Mouse (Mus musculus) liver, postnatal 0 days (tissue): ENCODE data around the gene Mmp24. TPM values are rescaled to one million over a fixed set of nuclear protein-coding genes. Genes with fewer than 3 reads are reported as not detected.

Source experiments
- ATAC-seq: fragments of 200-750 bp; cut with Nextera tagmentation; 2 replicates; pipeline ENCODE4 v1.8.0; 2017; ENCODE audit warnings: mild to moderate bottlenecking, moderate library complexity
- DNase-seq: peaks from one replicate; pipeline ENCODE4 v3.0.0-alpha.2; 2016
- H3K27ac ChIP-seq: fragments of 300-500 bp; sonication (generic); 2 replicates; pipeline ENCODE4 v1.5.1; 2014; ENCODE audit warnings: antibody characterized with exemption, moderate library complexity, mild to moderate bottlenecking, low read depth
- H3K27me3 ChIP-seq: fragments of 300-500 bp; sonication (generic); 2 replicates; pipeline ENCODE4 v1.6.1; 2014; ENCODE audit warnings: low read length, control low read depth, mixed read lengths; ENCODE audit not compliant: insufficient read depth
- H3K36me3 ChIP-seq: fragments of 300-500 bp; sonication (generic); replicated peaks from 2 replicates; pipeline ENCODE4 v1.6.1; 2014; ENCODE audit warnings: mild to moderate bottlenecking, control low read depth, low read length, moderate library complexity, mixed read lengths; ENCODE audit not compliant: insufficient read depth
- H3K4me1 ChIP-seq: fragments of 300-500 bp; sonication (generic); 2 replicates; pipeline ENCODE4 v1.6.1; 2014; ENCODE audit warnings: antibody characterized with exemption, mild to moderate bottlenecking, control low read depth; ENCODE audit not compliant: insufficient read depth
- H3K4me2 ChIP-seq: fragments of 300-500 bp; sonication (generic); 2 replicates; pipeline ENCODE4 v1.6.1; 2014; ENCODE audit warnings: low read depth, mild to moderate bottlenecking, low read length, moderate library complexity, mixed read lengths
- H3K4me3 ChIP-seq: fragments of 300-500 bp; sonication (generic); 2 replicates; pipeline ENCODE4 v1.5.1; 2014; ENCODE audit warnings: low read depth, low read length
- H3K9ac ChIP-seq: fragments of 300-500 bp; sonication (generic); replicated peaks from 2 replicates; pipeline ENCODE4 v1.6.1; 2014; ENCODE audit warnings: mild to moderate bottlenecking, moderate library complexity
- H3K9me3 ChIP-seq: fragments of 300-500 bp; sonication (generic); 2 replicates; pipeline ENCODE4 v1.6.1; 2016; ENCODE audit warnings: mild to moderate bottlenecking, control low read depth, low read length, mixed read lengths
- CTCF ChIP-seq: sonication (generic); IDR thresholded peaks from 2 replicates; pipeline ENCODE4 v1.5.1; 2016; ENCODE audit warnings: antibody characterized with exemption, low read depth
- EP300 ChIP-seq: IDR thresholded peaks from 2 replicates; pipeline ENCODE4 v1.6.1; 2016; ENCODE audit warnings: antibody characterized with exemption, low read depth, mild to moderate bottlenecking
- WGBS: fragments of 180-500 bp; shearing (Covaris S2); extraction: QIAGEN DNeasy Blood & Tissue Kit; methylation state at CpG from one replicate; pipeline ENCODE4 v1.1.7; 2014; ENCODE audit not compliant: insufficient replicate concordance; 5-methylcytosine and 5-hydroxymethylcytosine counted together
- polyA plus RNA-seq: library from polyadenylated mRNA; unstranded; fragments of >200 nt; fragmentation: Nextera tagmentation; extraction: Ambion mirVana; gene quantifications from 2 replicates; pipeline ENCODE4 v1.2.1, GENCODE M21; 2015

Gene Mmp24
- polyA plus RNA-seq, 1 experiment from 2014 or later = not detected

DNA sequence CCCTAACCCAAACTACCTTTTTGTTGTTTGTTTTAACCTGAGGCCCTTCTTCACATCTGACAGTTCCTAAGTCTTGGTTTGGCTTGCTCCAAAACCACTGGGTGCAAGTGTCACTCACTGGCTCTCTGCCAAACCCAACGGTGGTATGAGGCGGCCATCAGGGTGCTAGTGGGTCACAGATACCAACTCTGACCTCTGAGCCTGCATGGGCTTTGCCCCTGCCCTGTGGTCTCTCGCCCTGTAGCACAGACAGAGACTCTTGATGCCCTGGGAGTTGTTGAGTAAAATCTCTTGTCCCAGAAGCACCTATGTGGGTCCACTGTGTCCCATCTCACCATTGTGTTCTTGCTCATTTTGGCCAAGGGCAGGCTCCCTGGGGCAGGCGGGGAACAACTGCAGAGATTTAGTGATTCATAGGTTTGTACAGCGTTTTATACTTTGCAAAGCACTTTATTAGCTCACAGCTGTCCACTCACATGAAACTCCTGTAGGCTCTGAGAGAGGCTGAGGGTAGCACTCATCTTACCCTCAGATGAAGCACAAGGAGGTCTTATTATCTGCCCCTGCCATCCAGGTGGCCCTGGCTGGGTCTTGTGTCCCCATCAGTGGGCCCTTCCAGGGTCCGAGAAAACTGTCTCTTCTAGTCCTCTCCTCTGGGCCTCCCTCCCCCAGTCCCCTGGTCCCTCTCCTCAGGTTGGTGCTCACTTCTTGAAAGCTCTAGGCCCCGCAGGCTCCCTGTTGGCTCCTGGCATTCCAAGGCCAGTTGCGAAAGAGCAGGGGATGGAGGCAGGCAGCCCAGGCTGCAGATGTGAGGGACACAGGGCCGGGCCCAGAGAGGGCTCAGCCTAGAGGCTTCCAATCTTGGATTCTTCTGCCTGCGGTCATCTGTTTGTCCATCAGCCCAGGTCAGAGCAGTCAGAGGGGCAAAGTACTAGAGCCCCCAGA is 42.4 kb downstream of the Mmp24 start:
- Histone ChIP-seq H3K27ac (no peak overlapping the region), H3K9ac (no peak overlapping the region), H3K4me2 (peak overlapping the region; percentile 99), H3K4me1 (peaks cover 15% of the 10 kb centered on the region), H3K4me3 (no peak overlapping the region; the same call in 1 of the 2 replicates), H3K27me3 (no peaks in the 10 kb centered on the region), H3K36me3 (peaks cover 21% of the 10 kb centered on the region), H3K9me3 (no peaks in the 10 kb centered on the region)
- DNase-seq (peak; percentile 45), ATAC-seq (no peak)
- WGBS = 62% methylated on average over 10 of the region's 10 CpGs
- TF ChIP-seq CTCF (no peak), EP300 (no peak)

DNA sequence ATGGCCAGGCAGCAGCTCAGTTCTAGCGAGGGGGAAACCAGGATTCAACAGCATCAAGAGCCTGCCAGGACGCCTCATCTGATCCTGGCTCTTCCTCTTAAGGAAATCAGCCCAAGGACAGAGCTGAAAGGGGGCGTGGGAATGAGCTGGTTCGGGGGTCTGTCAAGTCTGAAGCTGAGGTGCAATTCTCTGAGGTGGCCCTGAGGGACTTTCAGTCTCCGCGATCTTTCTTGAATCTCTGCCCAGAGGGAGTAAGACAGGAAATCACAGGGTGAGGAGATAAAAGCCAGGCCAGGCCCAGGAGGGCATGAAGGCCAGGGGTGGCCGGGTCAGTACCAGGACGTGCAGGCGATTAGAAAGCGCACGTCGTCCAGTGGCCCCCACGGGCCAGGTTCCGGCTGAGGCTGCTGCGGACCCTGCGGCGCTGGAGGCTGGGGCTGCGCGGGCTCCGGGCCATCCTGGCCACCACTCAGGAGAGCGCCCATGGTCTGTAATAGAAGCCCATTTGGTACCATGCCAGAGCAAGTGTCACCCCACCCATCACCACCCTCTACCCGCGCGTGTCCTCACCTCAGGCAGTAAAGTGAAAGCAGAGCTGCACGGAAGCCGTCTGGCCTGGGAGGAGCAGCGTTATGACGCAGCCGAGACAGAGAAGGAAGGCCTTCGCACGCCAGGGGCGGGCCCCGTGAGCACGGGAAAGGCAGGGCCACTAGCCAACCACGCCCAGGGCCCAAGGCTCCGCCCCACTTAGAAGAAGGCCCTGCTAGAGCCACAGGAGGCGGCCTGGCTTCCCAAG is 43.7 kb downstream of the Mmp24 start:
- Histone ChIP-seq H3K4me1 (peaks cover 15% of the 10 kb centered on the region), H3K27me3 (no peaks in the 10 kb centered on the region), H3K9ac (peak overlapping the region; percentile 91), H3K36me3 (peaks cover 34% of the 10 kb centered on the region), H3K4me2 (peak overlapping the region; percentile 99), H3K27ac (peak overlapping the region; percentile 88), H3K9me3 (no peaks in the 10 kb centered on the region), H3K4me3 (peak overlapping the region; percentile 80)
- peak; percentile 97 for ATAC-seq
- WGBS = 2% methylated on average over 34 of the region's 37 CpGs
- DNase-seq = peak; percentile 97
- no peak for TF ChIP-seq CTCF
- TF ChIP-seq EP300 = no peak

DNA sequence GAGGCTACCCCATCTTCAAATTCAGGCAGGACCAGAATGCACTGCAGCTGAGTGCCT is 44.1 kb downstream of the Mmp24 start, which contains the start of gene BC029722:
TSS of gene BC029722 (minus strand) at position 35 of the 57 bp plus-strand sequence.
- no peak for ATAC-seq
- H3K4me3 ChIP-seq = peak within 1 kb of the TSS; percentile 80
- TF ChIP-seq EP300 (no peak), CTCF (no peak)

DNA sequence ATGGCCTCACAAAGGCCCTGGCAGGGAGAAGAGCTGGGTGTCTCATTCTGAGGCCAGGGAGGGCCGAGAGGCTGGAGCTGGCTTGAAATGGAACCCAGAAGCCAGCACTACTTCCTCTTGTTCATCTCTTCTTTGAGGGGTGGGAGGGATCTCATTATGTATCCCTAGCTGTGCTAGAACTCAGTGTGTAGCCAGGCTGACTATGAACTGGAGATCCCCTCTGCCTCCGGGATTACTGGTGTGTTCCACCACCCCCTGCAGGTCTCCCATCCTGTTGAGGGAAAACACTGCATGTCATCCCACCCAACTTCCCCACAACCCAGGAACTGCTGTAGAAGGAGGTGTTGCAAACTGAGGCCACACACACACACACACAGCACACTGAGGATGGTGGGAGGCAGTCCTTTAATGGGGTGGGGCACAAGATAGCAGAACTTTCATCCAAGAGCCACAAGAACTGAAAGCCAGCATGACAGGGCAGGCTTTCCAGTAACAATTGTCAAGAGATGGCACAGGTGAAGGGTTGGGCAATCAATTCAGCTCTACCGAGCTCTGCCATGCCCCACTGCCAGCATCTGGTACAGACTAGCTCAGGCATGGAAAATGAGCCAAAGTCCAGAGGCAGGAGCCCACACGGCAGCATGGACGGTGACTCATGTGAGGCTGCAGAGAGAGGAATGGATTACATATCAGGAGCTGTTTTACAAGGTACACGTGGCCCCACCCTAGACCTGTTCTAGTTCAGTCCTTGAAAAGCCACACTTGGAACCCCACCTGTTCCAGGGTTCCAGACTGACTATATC is 44.5 kb downstream of the Mmp24 start:
- Histone ChIP-seq H3K36me3 (peaks cover 34% of the 10 kb centered on the region), H3K9ac (0 out of 2 replicates have a peak overlapping the region, but pooled peaks have one; percentile 0), H3K9me3 (no peaks in the 10 kb centered on the region), H3K27ac (peak overlapping the region; percentile 88), H3K4me3 (0 out of 2 replicates have a peak overlapping the region, but pooled peaks have one; percentile 80), H3K4me1 (peaks cover 15% of the 10 kb centered on the region), H3K4me2 (peak overlapping the region; percentile 99), H3K27me3 (no peaks in the 10 kb centered on the region)
- ATAC-seq = peak; percentile 11
- 53% methylated on average over 6 of the region's 6 CpGs for WGBS
- no peak for DNase-seq
- TF ChIP-seq CTCF (no peak), EP300 (no peak)

More for the DNA sequence above, 44.1 kb downstream of the Mmp24 start, which contains the start of gene BC029722:
- peak within 1 kb of the TSS; percentile 91 for H3K9ac ChIP-seq
- H3K36me3 ChIP-seq = peaks cover 34% of the 10 kb centered on the region
- H3K27ac ChIP-seq = peak within 1 kb of the TSS; percentile 88
- no peak for DNase-seq
- peak within 1 kb of the TSS; percentile 99 for H3K4me2 ChIP-seq
- peaks cover 15% of the 10 kb centered on the region for H3K4me1 ChIP-seq
- H3K27me3 ChIP-seq = no peaks in the 10 kb centered on the region
- H3K9me3 ChIP-seq = no peaks in the 10 kb centered on the region

DNA sequence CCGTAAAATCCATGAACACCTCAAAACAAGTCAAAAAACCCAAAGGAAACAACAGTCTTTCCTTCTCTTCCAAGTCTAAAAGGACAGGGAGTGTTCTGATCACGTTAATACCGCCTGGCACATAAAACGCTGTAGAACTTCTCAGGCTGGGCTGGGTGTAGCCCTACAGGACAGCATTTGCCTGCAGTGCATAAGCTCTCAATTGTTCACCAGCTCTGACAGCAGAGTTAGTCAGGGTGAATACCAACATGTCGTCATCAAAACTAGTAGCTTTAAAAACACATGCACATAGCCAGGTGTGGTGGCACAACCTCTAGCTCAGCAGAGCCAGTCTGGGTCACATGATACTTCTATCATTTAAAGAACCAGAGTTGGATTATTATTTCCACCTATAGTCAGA is 45.6 kb downstream of the Mmp24 start:
- H3K4me2 ChIP-seq = no peak overlapping the region
- no peak overlapping the region for H3K4me3 ChIP-seq
- WGBS = 84% methylated on average over 5 of the region's 5 CpGs
- H3K9me3 ChIP-seq = no peaks in the 10 kb centered on the region
- H3K4me1 ChIP-seq = peaks cover 19% of the 10 kb centered on the region
- H3K9ac ChIP-seq = no peak overlapping the region
- ATAC-seq (no peak), DNase-seq (no peak)
- TF ChIP-seq CTCF = no peak
- TF ChIP-seq EP300 = no peak
- no peaks in the 10 kb centered on the region for H3K27me3 ChIP-seq
- H3K27ac ChIP-seq = peak overlapping the region; percentile 88; the same call in 1 of the 2 replicates
- H3K36me3 ChIP-seq = peaks cover 37% of the 10 kb centered on the region

DNA sequence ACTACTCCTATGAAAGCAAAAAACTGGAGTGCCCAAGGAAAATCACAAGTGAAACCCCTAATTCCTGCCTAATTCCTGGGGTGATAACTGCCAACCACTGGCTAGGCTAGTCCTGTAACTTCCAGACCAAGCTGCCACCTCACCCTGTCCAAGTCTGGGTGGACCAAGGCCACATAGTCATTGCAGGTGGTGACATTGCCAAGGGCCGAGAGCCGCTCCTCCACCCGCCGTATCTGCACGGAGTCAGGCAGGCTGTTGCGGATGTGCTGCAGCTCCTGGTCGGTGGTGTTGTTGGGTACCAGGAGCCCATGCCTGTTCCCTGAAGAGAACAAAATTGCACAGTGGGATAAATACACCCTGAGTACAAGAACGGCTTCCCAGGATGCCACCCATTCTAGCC is 48.6 kb downstream of the Mmp24 start:
- Histone ChIP-seq H3K36me3 (peaks cover 37% of the 10 kb centered on the region), H3K4me2 (no peak overlapping the region), H3K9ac (no peak overlapping the region), H3K9me3 (no peaks in the 10 kb centered on the region), H3K4me1 (peaks cover 27% of the 10 kb centered on the region), H3K27me3 (no peaks in the 10 kb centered on the region), H3K4me3 (no peak overlapping the region), H3K27ac (no peak overlapping the region)
- WGBS = 90% methylated on average over 8 of the region's 8 CpGs
- DNase-seq (no peak), ATAC-seq (no peak)
- TF ChIP-seq EP300 (no peak), CTCF (no peak)
